Mouse (Mus musculus): Measurements from ENCODE around the gene Dok5. TPM values are rescaled to one million over a fixed set of nuclear protein-coding genes. Genes with fewer than 3 reads are reported as not detected.

Gene Dok5
- polyA plus RNA-seq, 1 experiment from 2014 or later, result 2.9 TPM

DNA sequence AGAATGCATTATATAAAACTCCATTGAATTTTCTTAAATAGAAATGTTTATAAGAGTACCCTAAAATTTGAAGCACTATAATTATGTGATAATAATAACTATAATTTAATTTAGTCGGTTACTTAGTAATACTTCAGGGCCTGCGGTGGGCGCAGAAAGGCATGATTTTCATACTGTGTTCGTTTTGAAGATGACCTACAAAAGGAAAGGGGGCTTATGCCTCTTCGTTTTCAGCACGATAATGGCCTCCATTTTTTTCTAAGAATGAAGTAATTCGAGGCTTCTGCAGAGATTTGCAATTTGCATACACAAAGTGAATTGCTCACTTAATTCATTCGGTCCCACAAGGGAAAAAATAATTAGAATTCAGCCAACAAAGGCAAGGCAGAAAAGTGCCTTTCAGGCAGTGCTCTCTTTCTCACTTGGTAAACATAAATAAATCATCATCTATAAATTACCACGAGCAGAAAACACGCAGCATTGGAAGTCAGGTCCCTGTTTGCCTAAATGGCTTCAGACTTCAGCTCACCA is 76.7 kb downstream of the Dok5 start:
- no peak overlapping the region for H3K9ac ChIP-seq
- H3K36me3 ChIP-seq, result no peaks in the 10 kb centered on the region
- H3K4me3 ChIP-seq (replicated peaks), result no peak overlapping the region
- ATAC-seq (ENCODE audit: insufficient read depth, low FRiP score, low read depth), result no peak
- H3K4me2 ChIP-seq, result no peak overlapping the region
- H3K9me3 ChIP-seq, result no peaks in the 10 kb centered on the region
- no peaks in the 10 kb centered on the region for H3K4me1 ChIP-seq
- H3K27me3 ChIP-seq (replicated peaks), result no peaks in the 10 kb centered on the region
- H3K27ac ChIP-seq, result no peak overlapping the region
- WGBS, result 65% methylated on average over 10 of the region's 10 CpGs

DNA sequence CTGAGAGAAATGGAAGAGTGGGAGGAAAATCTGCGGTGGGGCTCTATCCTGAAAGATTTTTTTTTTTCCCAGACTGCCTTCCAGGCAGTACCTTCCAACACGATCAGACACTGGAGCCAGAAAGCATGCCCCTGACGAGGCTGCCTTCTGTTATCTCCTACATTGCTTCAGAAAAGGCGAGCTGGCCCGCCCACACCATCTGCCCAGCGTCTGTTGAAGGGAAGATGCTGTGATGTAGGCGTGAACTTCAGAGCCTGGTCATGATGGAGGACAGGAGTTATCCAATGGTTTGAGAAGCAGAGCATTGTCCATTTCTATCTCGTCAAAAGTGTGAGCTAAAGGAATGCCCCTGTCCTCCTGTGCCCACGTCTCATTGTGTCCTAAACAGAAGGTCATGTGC is 79.7 kb downstream of the Dok5 start:
- no peak for ATAC-seq (ENCODE audit: insufficient read depth, low FRiP score, low read depth)
- no peak overlapping the region for H3K4me3 ChIP-seq (replicated peaks)
- 63% methylated on average over 9 of the region's 9 CpGs for WGBS

DNA sequence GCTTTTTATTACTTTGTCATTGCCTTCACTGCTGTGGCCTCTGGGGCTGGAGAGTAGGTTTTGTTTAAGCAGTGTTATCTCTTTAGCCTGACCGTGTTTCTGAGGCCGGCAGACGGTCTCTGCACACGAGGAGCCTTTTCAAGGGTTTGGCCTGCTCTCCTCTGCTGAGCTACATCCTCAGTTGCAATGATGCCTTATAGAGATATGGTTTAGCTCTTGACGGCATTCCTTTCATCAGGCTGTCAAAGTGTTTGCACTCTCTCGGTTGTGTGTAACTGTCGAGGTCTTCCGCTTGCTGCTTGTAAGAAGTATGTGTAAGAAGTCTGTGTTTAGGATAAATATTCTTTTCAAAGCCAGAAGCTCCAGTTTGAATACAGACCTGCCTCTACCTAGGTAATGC is 84.7 kb downstream of the Dok5 start:
- no peak overlapping the region for H3K4me3 ChIP-seq (replicated peaks)

More for the DNA sequence above, 79.7 kb downstream of the Dok5 start:
- Histone ChIP-seq H3K27ac (no peak overlapping the region), H3K9me3 (no peaks in the 10 kb centered on the region), H3K4me2 (no peak overlapping the region), H3K36me3 (no peaks in the 10 kb centered on the region), H3K27me3 (replicated peaks) (no peaks in the 10 kb centered on the region), H3K4me1 (no peaks in the 10 kb centered on the region), H3K9ac (no peak overlapping the region)

DNA sequence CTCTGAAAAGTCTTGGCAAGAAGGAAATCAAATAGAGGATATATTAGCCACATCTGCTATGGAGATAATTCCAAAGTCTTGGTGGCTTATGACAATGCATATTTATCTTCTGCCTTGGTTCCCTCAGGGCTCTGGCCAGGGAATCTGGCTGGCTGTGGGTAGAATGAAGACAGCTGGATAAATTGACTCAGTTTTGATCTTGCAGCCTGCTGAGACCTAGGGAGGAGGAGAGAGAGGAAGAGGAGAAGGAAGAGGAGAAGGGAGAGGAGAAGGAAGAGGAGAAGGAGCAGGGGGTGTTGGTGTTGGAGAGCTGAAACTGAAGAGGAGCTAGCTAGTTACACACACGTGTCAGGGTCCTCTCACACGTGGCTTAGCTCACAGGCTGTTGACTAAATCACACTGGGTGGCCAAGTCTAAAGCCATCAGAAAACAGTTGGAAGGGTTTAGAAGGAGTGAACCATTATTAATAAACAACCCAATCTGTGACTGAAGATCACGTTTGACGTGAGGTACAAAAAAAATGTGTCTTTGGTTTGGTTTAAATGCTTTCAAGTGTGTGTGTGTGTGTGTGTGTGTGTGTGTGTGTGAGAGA is 85.6 kb downstream of the Dok5 start:
- WGBS, result 55% methylated on average over 4 of the region's 4 CpGs
- Histone ChIP-seq H3K9ac (no peak overlapping the region), H3K4me1 (no peaks in the 10 kb centered on the region), H3K36me3 (no peaks in the 10 kb centered on the region), H3K27me3 (replicated peaks) (no peaks in the 10 kb centered on the region), H3K4me2 (no peak overlapping the region), H3K9me3 (no peaks in the 10 kb centered on the region), H3K4me3 (replicated peaks) (no peak overlapping the region), H3K27ac (no peak overlapping the region)
- no peak for ATAC-seq (ENCODE audit: insufficient read depth, low FRiP score, low read depth)

More for the DNA sequence above, 84.7 kb downstream of the Dok5 start:
- Histone ChIP-seq H3K4me2 (no peak overlapping the region), H3K9me3 (no peaks in the 10 kb centered on the region), H3K36me3 (no peaks in the 10 kb centered on the region), H3K9ac (no peak overlapping the region), H3K27ac (no peak overlapping the region), H3K27me3 (replicated peaks) (no peaks in the 10 kb centered on the region), H3K4me1 (no peaks in the 10 kb centered on the region)
- ATAC-seq (ENCODE audit: insufficient read depth, low FRiP score, low read depth), result no peak
- 35% methylated on average over 8 of the region's 8 CpGs for WGBS

DNA sequence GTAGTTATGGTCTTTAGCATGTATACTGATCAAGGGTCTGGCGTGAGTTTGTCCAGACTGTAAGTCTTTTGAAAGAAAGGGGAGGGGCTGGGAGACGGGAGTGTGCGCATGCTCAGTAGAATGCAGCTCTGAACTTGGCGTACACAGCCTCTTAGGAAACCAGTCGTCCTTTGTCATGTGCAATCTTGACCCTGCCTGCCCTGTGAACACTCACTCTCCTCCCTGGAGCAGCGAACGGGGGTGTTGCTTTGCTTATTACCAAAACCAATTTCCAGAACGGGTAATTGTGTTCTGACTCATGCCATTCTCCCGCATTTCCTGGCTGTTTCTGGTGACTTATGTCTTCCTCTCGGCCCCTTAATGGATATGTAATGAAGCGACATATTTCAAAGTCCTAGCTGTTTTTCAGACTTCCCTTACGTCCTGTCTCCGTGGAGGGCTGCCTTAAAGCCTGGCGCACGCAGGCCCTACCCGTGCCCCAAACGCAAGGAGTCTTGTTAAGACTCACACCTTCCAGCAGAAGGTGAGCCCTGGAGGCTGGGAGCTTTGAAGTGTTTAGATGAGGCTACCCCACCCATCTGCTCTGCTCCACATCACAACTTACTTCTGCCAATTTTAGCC is 95.3 kb downstream of the Dok5 start:
- H3K4me1 ChIP-seq, result no peaks in the 10 kb centered on the region; the same call in 1 of the 2 replicates
- no peaks in the 10 kb centered on the region for H3K9me3 ChIP-seq
- H3K36me3 ChIP-seq, result no peaks in the 10 kb centered on the region
- peak overlapping the region; percentile 49 for H3K4me2 ChIP-seq
- WGBS, result 36% methylated on average over 17 of the region's 17 CpGs
- H3K27ac ChIP-seq, result peak overlapping the region; percentile 9; the same call in 1 of the 2 replicates
- H3K27me3 ChIP-seq (replicated peaks), result no peaks in the 10 kb centered on the region
- 0 out of 2 replicates have a peak overlapping the region, but pooled peaks have one; percentile 9 for H3K4me3 ChIP-seq (replicated peaks)
- peak; percentile 65; the same call in 1 of the 2 replicates for ATAC-seq (ENCODE audit: insufficient read depth, low FRiP score, low read depth)
- no peak overlapping the region for H3K9ac ChIP-seq

DNA sequence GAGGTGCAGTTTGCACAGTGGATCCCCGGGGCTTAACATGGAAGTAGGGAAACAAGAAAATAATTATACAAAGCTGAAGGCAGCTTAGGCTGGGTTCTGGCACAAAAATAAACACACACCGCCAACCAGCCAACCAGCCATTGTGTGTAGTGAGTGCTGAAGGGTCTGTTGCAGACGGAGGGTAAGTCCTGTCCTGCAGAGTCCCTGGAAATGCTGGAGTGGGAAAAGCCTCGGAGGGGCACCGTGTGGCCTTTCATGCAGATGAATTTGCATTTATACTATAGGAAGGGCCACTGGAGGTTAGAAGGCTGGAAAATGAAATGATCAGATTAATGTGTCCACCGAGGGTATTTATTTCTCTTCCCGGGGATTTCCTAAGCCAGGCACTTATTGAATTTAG is 97.2 kb downstream of the Dok5 start:
- no peak for ATAC-seq (ENCODE audit: insufficient read depth, low FRiP score, low read depth)
- Histone ChIP-seq H3K36me3 (no peaks in the 10 kb centered on the region), H3K9me3 (no peaks in the 10 kb centered on the region), H3K4me3 (replicated peaks) (no peak overlapping the region), H3K9ac (no peak overlapping the region), H3K4me1 (no peaks in the 10 kb centered on the region; the same call in 1 of the 2 replicates), H3K27ac (no peak overlapping the region), H3K4me2 (no peak overlapping the region), H3K27me3 (replicated peaks) (no peaks in the 10 kb centered on the region)
- 32% methylated on average over 7 of the region's 7 CpGs for WGBS

DNA sequence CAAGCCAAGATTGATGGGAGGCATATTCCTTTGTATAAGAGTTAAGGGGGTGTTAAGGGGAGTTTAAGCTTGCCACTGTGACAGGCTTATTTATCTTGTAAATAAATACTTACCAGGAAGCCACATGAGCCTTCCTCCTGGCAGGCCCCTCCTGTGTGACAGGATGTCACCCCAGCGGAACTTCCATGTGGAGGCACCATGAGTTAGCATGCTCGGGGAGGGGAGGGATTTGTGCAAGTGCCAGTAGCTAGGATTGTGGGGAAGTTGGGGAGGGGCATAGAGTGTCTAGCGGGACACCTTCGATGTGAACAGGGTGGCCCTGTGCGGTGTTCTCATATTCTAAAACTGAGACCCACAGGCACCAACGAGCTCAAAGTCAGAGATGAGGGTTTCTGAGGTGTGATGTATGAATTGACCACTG is 97.6 kb downstream of the Dok5 start:
- Histone ChIP-seq H3K4me2 (no peak overlapping the region), H3K27me3 (replicated peaks) (no peaks in the 10 kb centered on the region), H3K9me3 (no peaks in the 10 kb centered on the region), H3K9ac (no peak overlapping the region), H3K4me1 (no peaks in the 10 kb centered on the region; the same call in 1 of the 2 replicates), H3K27ac (no peak overlapping the region), H3K4me3 (replicated peaks) (no peak overlapping the region), H3K36me3 (no peaks in the 10 kb centered on the region)
- 76% methylated on average over 6 of the region's 6 CpGs for WGBS
- ATAC-seq (ENCODE audit: insufficient read depth, low FRiP score, low read depth), result no peak

DNA sequence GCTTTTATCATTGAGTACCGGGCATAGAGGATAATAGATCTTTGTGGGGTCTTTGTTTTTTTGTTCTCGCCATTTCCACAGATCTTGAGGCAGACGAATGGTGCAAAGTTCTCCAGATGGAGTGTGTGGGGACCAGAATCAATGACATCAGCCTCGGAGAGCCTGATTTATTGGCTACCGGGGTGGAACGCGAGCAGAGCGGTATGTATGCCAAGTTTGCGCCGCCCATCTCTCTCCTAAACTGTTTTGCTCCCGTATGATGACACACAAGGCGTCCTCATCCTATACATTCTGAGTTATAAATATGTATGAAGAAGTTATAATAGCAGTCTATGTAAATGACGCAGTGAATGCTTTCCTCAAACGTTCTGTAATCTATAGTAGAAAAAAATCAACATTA is 98.4 kb downstream of the Dok5 start:
- H3K36me3 ChIP-seq, result no peaks in the 10 kb centered on the region
- no peak for ATAC-seq (ENCODE audit: insufficient read depth, low FRiP score, low read depth)
- no peak overlapping the region for H3K4me2 ChIP-seq
- no peaks in the 10 kb centered on the region for H3K9me3 ChIP-seq
- no peaks in the 10 kb centered on the region for H3K27me3 ChIP-seq (replicated peaks)
- H3K9ac ChIP-seq, result no peak overlapping the region
- no peaks in the 10 kb centered on the region; the same call in 1 of the 2 replicates for H3K4me1 ChIP-seq
- no peak overlapping the region for H3K27ac ChIP-seq
- WGBS, result 81% methylated on average over 14 of the region's 14 CpGs
- no peak overlapping the region for H3K4me3 ChIP-seq (replicated peaks)

DNA sequence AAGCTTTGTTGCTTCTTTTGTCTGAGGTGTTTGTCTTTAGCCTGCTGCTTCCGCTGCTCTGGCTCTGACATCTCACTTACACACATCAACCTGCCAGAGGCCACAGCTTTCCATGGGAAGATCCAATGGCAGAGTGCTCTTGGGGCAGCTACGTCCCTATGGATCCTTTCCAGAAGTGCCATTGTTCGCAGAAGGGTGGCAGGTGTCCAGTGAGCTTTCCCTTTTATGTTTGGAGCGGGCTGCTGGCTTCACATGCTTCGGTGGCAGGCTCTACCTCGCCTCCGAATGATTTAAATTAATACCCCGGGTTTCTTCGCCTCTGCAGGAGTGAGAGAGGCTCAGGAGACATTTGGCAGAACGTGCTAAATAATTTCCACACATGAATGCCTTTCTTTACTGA is 105.3 kb downstream of the Dok5 start:
- Histone ChIP-seq H3K27me3 (replicated peaks) (no peaks in the 10 kb centered on the region), H3K9ac (no peak overlapping the region), H3K9me3 (no peaks in the 10 kb centered on the region), H3K4me3 (replicated peaks) (no peak overlapping the region), H3K36me3 (no peaks in the 10 kb centered on the region), H3K4me1 (no peaks in the 10 kb centered on the region), H3K4me2 (no peak overlapping the region), H3K27ac (no peak overlapping the region)
- no peak for ATAC-seq (ENCODE audit: insufficient read depth, low FRiP score, low read depth)
- WGBS, result 70% methylated on average over 10 of the region's 10 CpGs

DNA sequence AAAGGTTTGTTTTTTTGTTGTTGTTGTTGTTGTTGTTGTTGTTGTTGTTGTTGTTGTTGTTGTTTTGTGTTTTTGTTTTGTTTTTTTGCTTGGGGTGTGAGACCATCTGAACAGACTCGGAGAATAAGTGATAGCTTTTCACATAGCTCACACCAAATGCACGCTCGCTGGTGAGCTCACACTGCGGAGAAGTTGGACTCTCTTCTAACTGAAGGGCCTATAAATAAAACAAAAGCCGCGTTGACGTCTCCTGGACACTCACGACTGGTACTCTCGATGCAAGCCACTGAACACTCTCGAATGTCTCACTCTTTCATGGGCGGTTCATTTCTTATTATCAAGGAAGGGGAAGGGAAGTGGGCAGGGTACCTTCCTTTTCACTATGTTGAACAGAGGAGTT is 105.8 kb downstream of the Dok5 start:
- no peak overlapping the region for H3K9ac ChIP-seq
- WGBS, result 72% methylated on average over 11 of the region's 11 CpGs
- no peak overlapping the region for H3K27ac ChIP-seq
- no peaks in the 10 kb centered on the region for H3K4me1 ChIP-seq
- ATAC-seq (ENCODE audit: insufficient read depth, low FRiP score, low read depth), result no peak
- no peak overlapping the region for H3K4me3 ChIP-seq (replicated peaks)
- H3K36me3 ChIP-seq, result no peaks in the 10 kb centered on the region
- no peaks in the 10 kb centered on the region for H3K9me3 ChIP-seq
- no peaks in the 10 kb centered on the region for H3K27me3 ChIP-seq (replicated peaks)
- no peak overlapping the region for H3K4me2 ChIP-seq

DNA sequence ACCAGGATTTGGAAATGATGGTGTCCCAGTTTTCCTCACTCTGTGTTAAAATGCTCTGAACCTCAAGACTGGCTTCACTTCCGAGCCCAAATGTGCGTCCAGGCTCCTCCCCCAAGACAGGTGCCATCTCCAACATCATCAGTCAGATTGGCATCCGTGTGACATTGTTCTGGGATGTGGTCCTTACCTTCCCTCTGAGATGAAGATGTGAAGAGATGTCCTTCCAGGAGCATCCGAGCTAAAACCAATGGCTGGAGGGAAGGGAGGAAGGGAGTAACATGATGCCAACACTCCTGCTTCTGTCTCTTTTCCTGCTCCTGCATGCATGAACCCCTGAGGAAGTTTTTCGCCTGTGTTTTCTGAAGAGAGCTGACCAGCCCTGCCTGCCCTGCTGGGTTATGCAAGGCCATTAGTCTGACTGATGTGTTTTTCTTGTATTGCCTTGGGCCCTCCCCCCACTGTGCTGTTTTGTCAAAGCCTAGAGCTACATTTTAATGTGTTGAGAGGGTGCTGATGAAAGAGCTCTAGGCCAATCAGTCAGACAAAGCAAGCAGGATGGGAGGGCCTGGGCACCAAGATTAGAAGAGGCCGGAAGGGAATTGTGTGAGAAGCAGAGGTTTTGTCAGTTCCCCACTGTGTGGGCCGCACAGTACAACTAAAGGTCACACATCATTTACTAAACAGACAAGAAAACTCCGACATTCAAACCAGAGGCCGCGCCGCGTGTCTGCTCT is 106.4 kb downstream of the Dok5 start:
- WGBS, result 37% methylated on average over 12 of the region's 12 CpGs
- no peak overlapping the region for H3K4me2 ChIP-seq
- no peak overlapping the region for H3K27ac ChIP-seq
- no peaks in the 10 kb centered on the region for H3K9me3 ChIP-seq
- no peak overlapping the region for H3K4me3 ChIP-seq (replicated peaks)
- no peaks in the 10 kb centered on the region for H3K4me1 ChIP-seq
- ATAC-seq (ENCODE audit: insufficient read depth, low FRiP score, low read depth), result peak; percentile 39; the same call in 1 of the 2 replicates
- no peak overlapping the region for H3K9ac ChIP-seq
- H3K27me3 ChIP-seq (replicated peaks), result no peaks in the 10 kb centered on the region
- no peaks in the 10 kb centered on the region for H3K36me3 ChIP-seq

DNA sequence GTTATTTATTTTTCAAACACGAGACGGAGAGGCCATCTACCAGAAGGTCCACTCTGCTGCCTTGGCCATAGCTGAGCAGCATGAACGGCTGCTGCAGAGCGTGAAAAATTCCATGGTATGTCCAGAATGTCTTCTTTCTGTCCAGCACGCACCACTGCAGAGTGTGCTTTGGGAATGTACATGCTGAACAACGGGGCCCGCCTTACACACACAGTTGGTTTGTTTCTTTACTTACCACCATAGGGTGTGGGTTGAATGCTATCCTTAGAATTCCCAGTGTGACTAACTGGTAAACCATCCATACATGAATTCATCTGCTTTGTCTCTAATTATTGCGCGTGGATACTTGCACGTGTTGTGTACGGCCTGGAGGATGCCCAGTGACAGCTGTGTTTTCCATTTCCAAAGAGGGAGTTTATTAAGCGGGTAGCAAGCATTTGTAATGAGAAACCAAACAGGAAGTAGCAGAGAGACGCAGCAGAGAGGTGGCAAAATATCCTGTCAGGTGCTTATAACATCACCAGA is 109.9 kb downstream of the Dok5 start:
- Histone ChIP-seq H3K27ac (no peak overlapping the region), H3K9ac (no peak overlapping the region), H3K9me3 (no peaks in the 10 kb centered on the region), H3K36me3 (no peaks in the 10 kb centered on the region), H3K4me1 (no peaks in the 10 kb centered on the region), H3K4me2 (no peak overlapping the region), H3K27me3 (replicated peaks) (no peaks in the 10 kb centered on the region), H3K4me3 (replicated peaks) (no peak overlapping the region)
- no peak for ATAC-seq (ENCODE audit: insufficient read depth, low FRiP score, low read depth)
- 65% methylated on average over 13 of the region's 13 CpGs for WGBS

All from stomach, embryonic 15.5 days (tissue).